ENCODE assay signal across 19 mouse cellular contexts in genomic region chr2:120040991-120041390, GRCm38 (mm10).
"Had no signal": no experiment of that assay in that cellular context is flagged by ENCODE, and none has a peak within 500 bp of the region (broad histone marks: within the 10 kb centered on the region; RNA-seq: fewer than 3 reads in every experiment).

No protein-coding gene starts in this region.

- H3K4me1 ChIP-seq: midbrain, embryonic 10.5 days; midbrain, embryonic 12.5 days; neural tube, embryonic 13.5 days; neural tube, embryonic 15.5 days had no signal

- H3K27me3 ChIP-seq: midbrain, embryonic 12.5 days; neural tube, embryonic 13.5 days; neural tube, embryonic 15.5 days had no signal

- ATAC-seq: midbrain, embryonic 16.5 days had no signal

- H3K9me3 ChIP-seq: midbrain, embryonic 10.5 days; midbrain, embryonic 12.5 days; neural tube, embryonic 13.5 days; neural tube, embryonic 15.5 days had no signal

- H3K9ac ChIP-seq: lung, embryonic 14.5 days; midbrain, embryonic 12.5 days; neural tube, embryonic 13.5 days; neural tube, embryonic 15.5 days had no signal

- H3K4me3 ChIP-seq: midbrain, embryonic 10.5 days; midbrain, embryonic 12.5 days; myocyte; neural tube, embryonic 13.5 days; neural tube, embryonic 15.5 days had no signal

- H3K4me2 ChIP-seq: lung, embryonic 14.5 days; midbrain, embryonic 12.5 days; neural tube, embryonic 13.5 days; neural tube, embryonic 15.5 days had no signal

- DNase-seq: lung, adult 18-20 months; lung, embryonic 14.5 days; lung, postnatal 10 days; lung, postnatal 4 days; midbrain, embryonic 14.5 days; retina, postnatal 1 day; right cerebral cortex, adult 18-20 months; right cerebral cortex, postnatal 25 days; right cerebral cortex, postnatal 4 days; spleen, adult 18-20 months; thymus, adult 18-20 months; thymus, postnatal 14 days; thymus, postnatal 36 days had no signal

- H3K27ac ChIP-seq: midbrain, embryonic 10.5 days; midbrain, embryonic 12.5 days; neural tube, embryonic 13.5 days; neural tube, embryonic 15.5 days had no signal
